Mouse (Mus musculus) heart, adult 2 months (tissue): ENCODE data around the gene Pnmal2.

Experiments used
- CTCF ChIP-seq: fragments of 200-600 bp; IDR thresholded peaks from 2 replicates; pipeline ENCODE4 v1.8.1; 2022; ENCODE audit warnings: antibody characterized with exemption, mild to moderate bottlenecking, moderate library complexity
- POLR2A ChIP-seq: fragments of 200-500 bp; IDR thresholded peaks from 2 replicates; pipeline ENCODE4 v1.6.1; 2011; ENCODE audit warnings: mild to moderate bottlenecking, low read depth, low read length, control low read depth; ENCODE audit not compliant: insufficient read depth

GRCm38 (mm10) chr7:16991681-16992450, 47.4 kb downstream of the Pnmal2 start:
- TF ChIP-seq POLR2A (no peak), CTCF (no peak)
